Mouse (Mus musculus) bone marrow, adult 2 months (tissue): ENCODE data around the gene Zfp989. TPM values are rescaled to one million over a fixed set of nuclear protein-coding genes. Genes with fewer than 3 reads are reported as not detected.
"Not testable (repeated sequence)": the region's sequence is repeated elsewhere in the genome, so short reads cannot be mapped to it uniquely, and the experiment has no call there.

ENCODE experiments used
- H3K27ac ChIP-seq: fragments of 200-500 bp; 2 replicates; pipeline ENCODE4 v1.5.1; 2012; ENCODE audit warnings: low read depth, mild to moderate bottlenecking, control low read depth, inconsistent platforms, low read length; ENCODE audit not compliant: control insufficient read depth, poor library complexity, insufficient read depth
- H3K4me1 ChIP-seq: fragments of 200-500 bp; 2 replicates; pipeline ENCODE4 v1.6.1; 2011; ENCODE audit warnings: low read length; ENCODE audit not compliant: control insufficient read depth, insufficient read depth
- H3K4me3 ChIP-seq: fragments of 200-500 bp; replicated peaks from 2 replicates; pipeline ENCODE3; 2011; ENCODE audit warnings: mild to moderate bottlenecking, low read depth, low read length, control low read depth; ENCODE audit not compliant: control insufficient read depth
- POLR2A ChIP-seq: fragments of 200-500 bp; IDR thresholded peaks from 2 replicates; pipeline ENCODE4 v1.6.1; 2011; ENCODE audit warnings: low read depth, mild to moderate bottlenecking, control low read depth, low read length, borderline replicate concordance; ENCODE audit not compliant: control insufficient read depth
- WGBS: fragments of 180-500 bp; shearing (Covaris S2); methylation state at CpG from one replicate; pipeline ENCODE4 v1.1.7; 2018; 5-methylcytosine and 5-hydroxymethylcytosine counted together
- polyA plus RNA-seq: library from polyadenylated mRNA; stranded (reverse); fragments of >200 nt; gene quantifications from 2 replicates; pipeline ENCODE4 v1.2.4, GENCODE M21; 2011; ENCODE audit warnings: low replicate concordance; ENCODE audit not compliant: missing spikeins, insufficient read depth, insufficient read length

Zfp989 gene
- 12.0 TPM in 1 of 2 replicates, not detected in the other for polyA plus RNA-seq

- H3K4me3 ChIP-seq, H3K4me1 ChIP-seq, H3K27ac ChIP-seq: not testable (repeated sequence)
- 78% methylated on average over 5 of the region's 5 CpGs for WGBS
Measured at GRCm38 (mm10) chr4:146971757-146972156, at the start of gene Zfp989. TSS of gene Zfp989 (plus strand) at chr4:146971976.

GRCm38 (mm10) chr4:146932311-146933082, 39.3 kb upstream of the Zfp989 start:
- H3K4me1 ChIP-seq = no peaks in the 10 kb centered on the region
- TF ChIP-seq POLR2A = no peak
- H3K27ac ChIP-seq = no peak overlapping the region
- no peak overlapping the region for H3K4me3 ChIP-seq
- WGBS = 20% methylated on average over 77 of the region's 77 CpGs

- not testable (repeated sequence) for H3K27ac ChIP-seq, H3K4me3 ChIP-seq, H3K4me1 ChIP-seq
- WGBS = 63% methylated on average over 32 of the region's 32 CpGs
Measured at GRCm38 (mm10) chr4:146941691-146942090, 30.1 kb upstream of the Zfp989 start.

GRCm38 (mm10) chr4:146976581-146976980, 4.8 kb downstream of the Zfp989 start:
- not testable (repeated sequence) for H3K27ac ChIP-seq, H3K4me3 ChIP-seq, H3K4me1 ChIP-seq
- 15% methylated on average over 2 of the region's 2 CpGs for WGBS

- WGBS = no CpG with 5 or more reads among the region's 1 CpGs
- H3K4me3 ChIP-seq = not testable (repeated sequence)
Measured at GRCm38 (mm10) chr4:147018400-147018799, 46.6 kb downstream of the Zfp989 start.

GRCm38 (mm10) chr4:147021550-147021949, 49.8 kb downstream of the Zfp989 start, which contains the start of gene Rex2:
TSS of gene Rex2 (plus strand) at chr4:147021850.
- not testable (repeated sequence) for H3K4me3 ChIP-seq, H3K27ac ChIP-seq, H3K4me1 ChIP-seq
- WGBS = no CpG with 5 or more reads among the region's 6 CpGs

More at GRCm38 (mm10) chr4:147018400-147018799, 46.6 kb downstream of the Zfp989 start:
- H3K27ac ChIP-seq, H3K4me1 ChIP-seq: not testable (repeated sequence)

- not testable (repeated sequence) for H3K27ac ChIP-seq, H3K4me3 ChIP-seq, H3K4me1 ChIP-seq
- 50% methylated on average over 1 of the region's 1 CpGs for WGBS
Measured at GRCm38 (mm10) chr4:147026374-147026773, 54.6 kb downstream of the Zfp989 start.

GRCm38 (mm10) chr4:147031308-147032036, 59.7 kb downstream of the Zfp989 start:
- not testable (repeated sequence) for H3K4me3 ChIP-seq, H3K27ac ChIP-seq, H3K4me1 ChIP-seq
- WGBS = 96% methylated on average over 1 of the region's 2 CpGs

Other genes starting within 250 kb of the Zfp989 start
- gene Gm21411, start 62.4 kb upstream of the Zfp989 start, polyA plus RNA-seq = not detected in 2 replicates
- gene Rex2, start 49.9 kb downstream of the Zfp989 start, polyA plus RNA-seq = 6.3 TPM in 1 of 2 replicates, not detected in the other
- 2.6 and 13.8 TPM in 2 replicates for gene Zfp991, start 160.1 kb downstream of the Zfp989 start, polyA plus RNA-seq